Mouse (Mus musculus): ENCODE measurements around the gene Atoh8.

DNA sequence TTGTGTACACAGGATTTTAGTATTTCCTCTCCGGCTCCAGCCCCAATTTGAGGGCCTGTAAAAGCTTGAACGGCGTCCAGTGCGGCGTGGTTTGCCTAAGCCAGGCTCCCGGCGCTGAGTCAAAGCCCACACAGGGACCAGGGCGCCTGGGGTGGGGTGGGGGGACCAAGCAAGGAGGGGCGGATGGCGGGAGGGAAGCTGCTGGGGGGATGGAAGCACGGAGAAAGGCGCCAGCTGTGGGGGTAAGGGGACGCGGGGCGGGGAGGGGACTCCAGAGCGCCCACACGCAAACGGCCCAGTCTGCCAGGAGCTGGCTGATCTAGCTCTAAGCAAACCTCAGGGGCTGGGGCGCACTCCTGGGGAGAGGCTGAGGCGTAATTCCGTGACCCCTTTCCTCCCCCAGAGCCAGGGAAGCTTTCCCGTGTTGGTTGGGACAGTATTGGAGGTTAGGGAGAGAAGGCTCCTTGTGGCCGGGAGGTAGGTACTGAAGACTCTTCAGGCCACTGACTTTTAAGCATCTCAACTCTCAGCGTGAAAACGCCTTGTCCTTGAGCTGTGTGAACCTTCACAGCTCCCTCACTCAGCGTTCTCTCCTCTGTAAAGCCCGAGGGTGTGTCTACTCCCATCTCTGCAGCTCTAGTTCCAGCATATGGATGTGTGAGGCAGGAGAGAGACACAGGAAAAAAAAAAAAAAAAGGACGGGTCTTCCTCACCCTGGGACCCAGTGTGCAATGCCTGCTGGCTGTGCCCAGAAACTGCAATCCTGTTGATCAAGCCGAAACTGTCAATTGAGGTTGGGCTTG, 46.1 kb downstream of the Atoh8 start:
- TF ChIP-seq CTCF (conservative IDR thresholded peaks at IDR 0.05; ENCODE audit: low read length), result no peak
- TF ChIP-seq NANOG (IDR thresholded peaks at IDR 0.05; ENCODE audit: borderline replicate concordance, low read length), result no peak
